Comparison of ENCODE assay signal across 8 mouse cellular contexts in the genomic region with DNA sequence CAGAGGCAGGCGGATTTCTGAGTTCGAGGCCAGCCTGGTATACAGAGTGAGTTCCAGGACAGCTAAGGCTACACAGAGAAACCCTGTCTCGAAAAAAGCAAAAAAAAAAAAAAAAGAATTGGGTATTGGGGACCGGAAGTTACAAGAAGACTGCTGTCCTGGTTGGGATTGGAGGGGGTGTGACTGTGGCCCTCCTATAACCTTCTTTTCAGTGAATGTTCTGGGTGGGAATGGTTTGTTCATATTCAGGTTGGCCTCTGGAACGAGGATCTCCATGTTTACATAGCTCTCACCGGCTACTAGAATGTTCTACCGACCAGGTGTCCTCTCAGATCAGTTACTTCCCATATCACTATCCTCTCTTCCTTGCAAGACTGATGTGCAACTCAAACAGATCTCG. TPM values are rescaled to one million over a fixed set of nuclear protein-coding genes. Genes with fewer than 3 reads are reported as not detected.
DNase-seq lines count a peak whose midpoint lies in the region; ATAC-seq and TF ChIP-seq lines count a peak whose summit lies in the region.

No protein-coding gene starts in this region.

- H3K9me3 ChIP-seq in forebrain, embryonic 10.5 days = no peaks in the 10 kb centered on the region
- no peaks in the 10 kb centered on the region for H3K9me3 ChIP-seq in forebrain, embryonic 11.5 days (ENCODE audit: control insufficient read depth, low read length)
- H3K9me3 ChIP-seq in liver, embryonic 11.5 days (ENCODE audit: control insufficient read depth, low read length) = no peaks in the 10 kb centered on the region
- no peaks in the 10 kb centered on the region for H3K9me3 ChIP-seq in stomach, embryonic 15.5 days

- no peak for TF ChIP-seq POLR2A in spleen, adult 2 months (IDR thresholded peaks at IDR 0.05; ENCODE audit: low read depth, low read length)

- peaks cover 9% of the 10 kb centered on the region for H3K4me1 ChIP-seq in forebrain, embryonic 10.5 days
- peaks cover 3% of the 10 kb centered on the region; the same call in 1 of the 2 replicates for H3K4me1 ChIP-seq in forebrain, embryonic 11.5 days (replicated peaks; ENCODE audit: control insufficient read depth, insufficient read depth, low read length)
- peaks cover 3% of the 10 kb centered on the region for H3K4me1 ChIP-seq in spleen, adult 2 months (ENCODE audit: control insufficient read depth, insufficient read depth, insufficient read length)
- no peaks in the 10 kb centered on the region for H3K4me1 ChIP-seq in liver, embryonic 11.5 days (replicated peaks; ENCODE audit: control insufficient read depth, insufficient read depth, low read length)
- peaks cover 3% of the 10 kb centered on the region; the same call in 1 of the 2 replicates for H3K4me1 ChIP-seq in stomach, embryonic 15.5 days

- peak overlapping the region; percentile 60 for H3K4me3 ChIP-seq in forebrain, embryonic 10.5 days
- no peak overlapping the region for H3K4me3 ChIP-seq in forebrain, embryonic 11.5 days (ENCODE audit: low read depth, low read length)
- H3K4me3 ChIP-seq in spleen, adult 2 months (ENCODE audit: extremely low read depth, insufficient read depth, insufficient read length) = peak overlapping the region; percentile 70
- H3K4me3 ChIP-seq in liver, embryonic 11.5 days (ENCODE audit: low read depth, low read length) = peak overlapping the region; percentile 40
- peak overlapping the region; percentile 47; the same call in 1 of the 2 replicates for H3K4me3 ChIP-seq in stomach, embryonic 15.5 days (replicated peaks)

- DNase-seq in forebrain, embryonic 10.5 days (ENCODE audit: extremely low spot score, low spot score) = no peak
- DNase-seq in forebrain, embryonic 11.5 days (ENCODE audit: low spot score) = no peak
- no peak for DNase-seq in spleen, adult 2 months (ENCODE audit: low read depth in 1 of 2, low spot score in 2 of 2)
- DNase-seq in spleen, postnatal 14 days (ENCODE audit: low spot score in 2 of 2) = no peak
- no peak for DNase-seq in liver, embryonic 11.5 days (ENCODE audit: low spot score)
- DNase-seq in cerebellum, postnatal 36 days = no peak
- DNase-seq in left cerebral cortex, postnatal 36 days (ENCODE audit: low spot score in 2 of 2) = no peak

- H3K4me2 ChIP-seq in forebrain, embryonic 11.5 days (ENCODE audit: low read depth, low read length, severe bottlenecking) = no peak overlapping the region; the same call in 1 of the 2 replicates
- H3K4me2 ChIP-seq in liver, embryonic 11.5 days = peak overlapping the region; percentile 56
- H3K4me2 ChIP-seq in stomach, embryonic 15.5 days = peak overlapping the region; percentile 74

- H3K27ac ChIP-seq in forebrain, embryonic 10.5 days = no peak overlapping the region
- no peak overlapping the region for H3K27ac ChIP-seq in forebrain, embryonic 11.5 days (ENCODE audit: low read depth, low read length)
- no peak overlapping the region for H3K27ac ChIP-seq in spleen, adult 2 months (ENCODE audit: insufficient read depth, low read length)
- no peak overlapping the region for H3K27ac ChIP-seq in liver, embryonic 11.5 days (ENCODE audit: low read depth, low read length)
- H3K27ac ChIP-seq in stomach, embryonic 15.5 days = no peak overlapping the region

- no peak; the same call in 1 of the 2 replicates for ATAC-seq in forebrain, embryonic 11.5 days (replicated peaks; ENCODE audit: low FRiP score)
- ATAC-seq in liver, embryonic 11.5 days (replicated peaks; ENCODE audit: low FRiP score) = no peak
- no peak for ATAC-seq in stomach, embryonic 15.5 days (ENCODE audit: insufficient read depth, low FRiP score, low read depth)

- no peaks in the 10 kb centered on the region for H3K36me3 ChIP-seq in forebrain, embryonic 10.5 days (replicated peaks)
- no peaks in the 10 kb centered on the region for H3K36me3 ChIP-seq in forebrain, embryonic 11.5 days (ENCODE audit: control insufficient read depth, insufficient read depth, low read length)
- H3K36me3 ChIP-seq in spleen, adult 2 months (ENCODE audit: control insufficient read depth, insufficient read depth, low read length) = no peaks in the 10 kb centered on the region
- H3K36me3 ChIP-seq in liver, embryonic 11.5 days (ENCODE audit: control insufficient read depth, insufficient read depth, low read length) = no peaks in the 10 kb centered on the region
- no peaks in the 10 kb centered on the region for H3K36me3 ChIP-seq in stomach, embryonic 15.5 days

- intact Hi-C loops in left cerebral cortex, postnatal 36 days (cut with DNase I) = no loop called here

- H3K27me3 ChIP-seq in forebrain, embryonic 10.5 days (ENCODE audit: poor library complexity, severe bottlenecking) = 0 out of 2 replicates have a peak, but pooled peaks cover under 1% of the 10 kb centered on the region
- H3K27me3 ChIP-seq in forebrain, embryonic 11.5 days (ENCODE audit: control insufficient read depth, insufficient read depth, low read length) = no peaks in the 10 kb centered on the region
- H3K27me3 ChIP-seq in spleen, adult 2 months (ENCODE audit: control insufficient read depth, insufficient read depth, low read length) = no peaks in the 10 kb centered on the region
- H3K27me3 ChIP-seq in liver, embryonic 11.5 days (replicated peaks; ENCODE audit: control insufficient read depth, insufficient read depth, low read length) = 0 out of 2 replicates have a peak, but pooled peaks cover 3% of the 10 kb centered on the region
- no peaks in the 10 kb centered on the region for H3K27me3 ChIP-seq in stomach, embryonic 15.5 days (replicated peaks)

- 78% methylated on average over 8 of the region's 8 CpGs for WGBS in forebrain, embryonic 10.5 days
- 81% methylated on average over 8 of the region's 8 CpGs for WGBS in forebrain, embryonic 11.5 days
- 57% methylated on average over 8 of the region's 8 CpGs for WGBS in spleen, adult 2 months
- 67% methylated on average over 8 of the region's 8 CpGs for WGBS in liver, embryonic 11.5 days
- WGBS in stomach, embryonic 15.5 days = 66% methylated on average over 8 of the region's 8 CpGs

- no peak overlapping the region for H3K9ac ChIP-seq in forebrain, embryonic 11.5 days (ENCODE audit: low read length)
- H3K9ac ChIP-seq in liver, embryonic 11.5 days (ENCODE audit: low read depth, low read length) = no peak overlapping the region
- no peak overlapping the region for H3K9ac ChIP-seq in stomach, embryonic 15.5 days

- no peak for TF ChIP-seq CTCF in spleen, adult 2 months (IDR thresholded peaks at IDR 0.05; ENCODE audit: extremely low read depth, insufficient read depth, insufficient read length, insufficient replicate concordance)

RNA-seq across cellular contexts. Expression of a gene that starts 0.3 kb away (rescaled TPM):
- 2.4 and 2.5 TPM in 2 replicates for polyA plus RNA-seq in forebrain, embryonic 10.5 days (2016; fragmentation: Nextera tagmentation; extraction: Ambion mirVana)
- polyA plus RNA-seq in forebrain, embryonic 11.5 days (2014; fragmentation: Nextera tagmentation; extraction: Ambion mirVana) = 3.2 and 4.2 TPM in 2 replicates
- polyA plus RNA-seq in spleen, adult 2 months (2012; rRNA removed) = 0.06 and 0.13 TPM in 2 replicates
- polyA plus RNA-seq in liver, embryonic 11.5 days (2014; fragmentation: Nextera tagmentation; extraction: Ambion mirVana) = 0.29 and 0.81 TPM in 2 replicates
- polyA plus RNA-seq in stomach, embryonic 15.5 days (2015; fragmentation: Nextera tagmentation; extraction: Ambion mirVana) = 0.27 TPM in 2 replicates
- under 1 TPM; 0.20 to 0.48 TPM for total RNA-seq in left cerebral cortex, postnatal 36 days (2021)
